Mouse (Mus musculus): ENCODE results near the gene Glmn.

DNA sequence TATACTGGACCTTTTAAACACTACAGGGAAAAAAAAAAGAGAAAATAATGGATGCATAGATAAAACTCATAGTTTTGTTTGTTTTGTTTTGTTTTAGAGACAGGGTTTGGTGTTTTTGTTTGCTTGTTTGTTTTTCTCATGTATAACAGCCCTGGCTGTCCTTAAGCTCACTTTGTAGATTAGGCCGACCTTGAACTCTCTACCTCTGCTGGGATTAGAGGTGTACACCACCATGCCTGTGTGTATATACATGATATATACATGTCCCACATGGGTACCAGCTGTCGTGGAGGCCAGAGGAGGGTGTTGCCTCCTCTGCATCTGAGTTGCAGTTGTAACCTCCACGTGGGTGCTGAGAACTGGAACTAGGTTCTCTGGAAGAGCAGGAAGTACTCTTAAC, 49.2 kb downstream of the Glmn start:
- TF ChIP-seq POLR2A (IDR thresholded peaks at IDR 0.05; ENCODE audit: borderline replicate concordance, insufficient read depth, low read length) (no peak), CTCF (IDR thresholded peaks at IDR 0.05; ENCODE audit: borderline replicate concordance, insufficient read depth, low read depth, low read length) (no peak)
